In genomic region chr7:74510676-74511075, GRCm38 (mm10) we compare ENCODE assay signal across 10 mouse cellular contexts. TPM values are rescaled to one million over a fixed set of nuclear protein-coding genes. Genes with fewer than 3 reads are reported as not detected.
DNase-seq lines count a peak whose midpoint lies in the region; ATAC-seq lines count a peak whose summit lies in the region.
"Had no signal": no experiment of that assay in that cellular context is flagged by ENCODE, and none has a peak within 500 bp of the region (broad histone marks: within the 10 kb centered on the region; RNA-seq: fewer than 3 reads in every experiment).

No protein-coding gene starts in this region.

- H3K4me3 ChIP-seq in midbrain, embryonic 14.5 days (replicated peaks; ENCODE audit: low read depth, low read length), result no peak overlapping the region
- H3K4me3 ChIP-seq in midbrain, embryonic 15.5 days, result no peak overlapping the region
- no peak overlapping the region for H3K4me3 ChIP-seq in forebrain, embryonic 16.5 days (replicated peaks; ENCODE audit: low read length)
- no peak overlapping the region for H3K4me3 ChIP-seq in neural tube, embryonic 13.5 days

- WGBS in midbrain, embryonic 14.5 days, result 77% methylated on average over 1 of the region's 1 CpGs
- WGBS in midbrain, embryonic 15.5 days, result 64% methylated on average over 1 of the region's 1 CpGs
- WGBS in forebrain, embryonic 16.5 days, result 68% methylated on average over 1 of the region's 1 CpGs
- WGBS in neural tube, embryonic 13.5 days, result 47% methylated on average over 1 of the region's 1 CpGs

- H3K9me3 ChIP-seq in midbrain, embryonic 14.5 days (ENCODE audit: control insufficient read depth, low read length), result no peaks in the 10 kb centered on the region
- no peaks in the 10 kb centered on the region for H3K9me3 ChIP-seq in midbrain, embryonic 15.5 days
- no peaks in the 10 kb centered on the region for H3K9me3 ChIP-seq in forebrain, embryonic 16.5 days (ENCODE audit: control insufficient read depth, low read length)
- no peaks in the 10 kb centered on the region for H3K9me3 ChIP-seq in neural tube, embryonic 13.5 days

- ATAC-seq in midbrain, embryonic 14.5 days (ENCODE audit: low FRiP score, low TSS enrichment), result no peak
- ATAC-seq in midbrain, embryonic 15.5 days (replicated peaks), result no peak
- ATAC-seq in forebrain, embryonic 16.5 days, result peak; percentile 39; the same call in 1 of the 2 replicates
- ATAC-seq in neural tube, embryonic 13.5 days (ENCODE audit: low read depth), result peak; percentile 68; the same call in 1 of the 2 replicates

- intact Hi-C loops in heart, postnatal 10 days (cut with DNase I), result loop anchor here (5.0 kb wide), 2 partner anchors 42 to 88 kb away; partner anchors contain the start of gene Slco3a1
- intact Hi-C loops in left cerebral cortex, postnatal 4 days (cut with DNase I), result no loop called here

- peak; percentile 44 for DNase-seq in midbrain, embryonic 14.5 days
- peak; percentile 81 to 82 for DNase-seq in heart, postnatal 10 days
- DNase-seq in left cerebral cortex, postnatal 4 days, result no peak
- DNase-seq in yolk sac, embryonic 10.5 days (ENCODE audit: low spot score), result no peak
- DNase-seq: adrenal gland, adult 8-10 months; cerebellum, adult 11-12 months; thymus, adult 2 months had no signal

- no peaks in the 10 kb centered on the region for H3K36me3 ChIP-seq in midbrain, embryonic 14.5 days (ENCODE audit: control insufficient read depth, insufficient read depth, low read length)
- no peaks in the 10 kb centered on the region for H3K36me3 ChIP-seq in midbrain, embryonic 15.5 days (replicated peaks)
- no peaks in the 10 kb centered on the region for H3K36me3 ChIP-seq in forebrain, embryonic 16.5 days (ENCODE audit: control insufficient read depth, insufficient read depth)
- H3K36me3 ChIP-seq in neural tube, embryonic 13.5 days, result no peaks in the 10 kb centered on the region

- H3K4me1 ChIP-seq in midbrain, embryonic 14.5 days (ENCODE audit: control insufficient read depth, insufficient read depth, low read length), result 0 out of 2 replicates have a peak, but pooled peaks cover 3% of the 10 kb centered on the region
- H3K4me1 ChIP-seq in midbrain, embryonic 15.5 days, result peaks cover 5% of the 10 kb centered on the region; the same call in 1 of the 2 replicates
- no peaks in the 10 kb centered on the region for H3K4me1 ChIP-seq in forebrain, embryonic 16.5 days (replicated peaks; ENCODE audit: control insufficient read depth, insufficient read depth, low read length)
- peaks cover 41% of the 10 kb centered on the region for H3K4me1 ChIP-seq in neural tube, embryonic 13.5 days (replicated peaks)

- no peak overlapping the region for H3K4me2 ChIP-seq in midbrain, embryonic 14.5 days (ENCODE audit: low read length)
- no peak overlapping the region for H3K4me2 ChIP-seq in midbrain, embryonic 15.5 days
- H3K4me2 ChIP-seq in forebrain, embryonic 16.5 days (ENCODE audit: low read length), result no peak overlapping the region
- H3K4me2 ChIP-seq in neural tube, embryonic 13.5 days, result no peak overlapping the region

- no peak overlapping the region for H3K9ac ChIP-seq in midbrain, embryonic 14.5 days (replicated peaks; ENCODE audit: low read length)
- no peak overlapping the region for H3K9ac ChIP-seq in midbrain, embryonic 15.5 days
- no peak overlapping the region for H3K9ac ChIP-seq in forebrain, embryonic 16.5 days (replicated peaks; ENCODE audit: low read depth, low read length)
- H3K9ac ChIP-seq in neural tube, embryonic 13.5 days, result no peak overlapping the region

- H3K27ac ChIP-seq in midbrain, embryonic 14.5 days (replicated peaks; ENCODE audit: low read depth, low read length), result no peak overlapping the region
- no peak overlapping the region for H3K27ac ChIP-seq in midbrain, embryonic 15.5 days
- H3K27ac ChIP-seq in forebrain, embryonic 16.5 days (ENCODE audit: low read length), result no peak overlapping the region
- no peak overlapping the region for H3K27ac ChIP-seq in neural tube, embryonic 13.5 days (replicated peaks)

- H3K27me3 ChIP-seq in midbrain, embryonic 14.5 days (ENCODE audit: control insufficient read depth, insufficient read depth, low read length), result no peaks in the 10 kb centered on the region
- no peaks in the 10 kb centered on the region for H3K27me3 ChIP-seq in midbrain, embryonic 15.5 days (replicated peaks)
- H3K27me3 ChIP-seq in forebrain, embryonic 16.5 days (replicated peaks; ENCODE audit: control insufficient read depth, insufficient read depth, low read length), result no peaks in the 10 kb centered on the region
- peaks cover 27% of the 10 kb centered on the region for H3K27me3 ChIP-seq in neural tube, embryonic 13.5 days

RNA-seq across cellular contexts. Expression of gene Slco3a1, which starts 43.9 kb away (rescaled TPM):
- polyA plus RNA-seq in midbrain, embryonic 14.5 days (2014; fragmentation: Nextera tagmentation; extraction: Ambion mirVana), result 18.9 and 25.4 TPM in 2 replicates
- 27.9 and 28.2 TPM in 2 replicates for polyA plus RNA-seq in midbrain, embryonic 15.5 days (2015; fragmentation: Nextera tagmentation; extraction: Ambion mirVana)
- polyA plus RNA-seq in forebrain, embryonic 16.5 days (2015; fragmentation: Nextera tagmentation; extraction: Ambion mirVana), result 18.6 and 24.2 TPM in 2 replicates
- total RNA-seq in heart, postnatal 10 days (2021), result 10 to 100 TPM; 49.2 to 58.1 TPM
- polyA plus RNA-seq in neural tube, embryonic 13.5 days (2015; fragmentation: Nextera tagmentation; extraction: Ambion mirVana), result 28.6 and 31.8 TPM in 2 replicates
- 10 to 100 TPM; 75.0 to 77.0 TPM for total RNA-seq in left cerebral cortex, postnatal 4 days (2021)

Comparison
In these comparisons a context has a peak if more than half of its experiments do, and no peak if none do; other contexts are left out.
1. ATAC-seq: peak in forebrain, embryonic 16.5 days (single experiment) and neural tube, embryonic 13.5 days (single experiment); none in midbrain, embryonic 14.5 days (single experiment) and midbrain, embryonic 15.5 days (single experiment).
2. DNase-seq: peak in midbrain, embryonic 14.5 days (single experiment) and heart, postnatal 10 days (2 of 2); none in left cerebral cortex, postnatal 4 days (single experiment) and yolk sac, embryonic 10.5 days (single experiment).